Mouse (Mus musculus) cerebellum, postnatal 4 days (tissue): ENCODE measurements at regions not wholly inside any gene's neighbourhood (a gene's known extent, or its start where the extent isn't known, plus 50 kb on each side); places are given as distances from the start of the nearest gene placed in this dataset.
A peak's percentile ranks its signal among the peaks of the same experiment; 100 is the strongest.

Experiments used
- DNase-seq, 2 experiments: peaks; one replicate each; pipeline ENCODE4 v3.0.0; 2022; ENCODE audit warnings: low spot score in 2 of 2, mixed read lengths in 1 of 2

DNA sequence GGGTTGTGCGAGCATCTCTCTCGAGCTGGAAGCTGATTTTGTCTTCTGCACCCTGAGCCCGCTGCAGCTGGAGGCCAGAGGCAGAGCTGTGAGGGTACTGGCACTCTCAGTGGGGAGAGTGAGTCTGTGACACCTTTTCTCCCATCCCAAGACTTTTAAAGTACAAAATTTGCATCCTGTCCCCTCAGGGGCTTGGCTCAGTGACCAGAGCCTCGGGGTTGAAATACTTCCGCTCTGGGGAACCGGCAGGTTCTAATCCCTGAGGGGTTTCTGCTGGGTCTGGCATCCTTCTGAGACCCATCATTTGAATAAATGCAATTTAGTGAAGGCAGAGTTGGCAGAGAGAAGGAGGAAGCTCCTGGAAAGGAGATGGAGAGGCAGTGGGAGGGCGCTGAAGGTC is 340.5 kb upstream of the Smim15 start:
- DNase-seq: no peak

DNA sequence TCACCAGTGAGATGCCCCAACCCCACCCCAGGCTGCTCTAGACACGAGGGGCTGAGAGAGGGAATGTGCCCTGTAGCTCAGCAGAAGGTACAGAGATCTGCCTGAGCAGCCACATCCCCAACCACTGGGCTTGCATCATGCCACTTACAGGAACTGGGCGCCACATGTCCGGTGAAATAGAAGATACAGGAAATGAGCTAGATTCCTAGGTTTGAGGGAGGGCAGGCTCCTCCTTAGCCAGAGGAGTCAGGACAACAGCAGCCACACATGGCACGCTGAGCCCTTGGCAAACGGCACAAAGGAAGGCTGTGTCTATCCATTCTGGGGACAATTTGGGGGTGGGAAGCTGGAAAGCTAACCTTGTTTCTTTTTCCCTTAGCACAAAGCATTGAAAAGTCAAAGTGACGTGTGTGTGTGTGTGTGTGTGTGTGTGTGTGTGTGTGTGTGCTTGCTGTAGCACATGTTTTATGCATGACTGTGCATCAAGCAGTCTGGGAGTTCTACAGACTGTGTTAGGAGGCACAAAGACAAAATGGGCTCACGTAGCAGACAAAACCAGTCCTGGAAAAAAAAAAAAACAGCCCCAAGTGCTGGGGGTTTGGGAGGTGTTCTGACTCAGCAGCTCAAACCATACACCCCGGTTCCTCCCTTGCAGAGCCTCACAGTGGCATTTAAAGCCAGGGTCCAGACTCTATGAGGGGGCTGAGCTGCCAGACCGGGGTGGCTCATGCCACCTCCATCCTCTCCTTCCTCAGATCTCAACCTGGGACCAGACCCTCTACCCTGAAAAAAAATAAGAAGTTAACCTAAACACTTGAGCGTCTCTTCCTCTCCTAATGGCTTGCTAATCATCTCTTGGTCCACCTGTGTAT is 343.7 kb upstream of the Smim15 start:
- peak in 1 of 2 experiments; percentile 36 for DNase-seq

DNA sequence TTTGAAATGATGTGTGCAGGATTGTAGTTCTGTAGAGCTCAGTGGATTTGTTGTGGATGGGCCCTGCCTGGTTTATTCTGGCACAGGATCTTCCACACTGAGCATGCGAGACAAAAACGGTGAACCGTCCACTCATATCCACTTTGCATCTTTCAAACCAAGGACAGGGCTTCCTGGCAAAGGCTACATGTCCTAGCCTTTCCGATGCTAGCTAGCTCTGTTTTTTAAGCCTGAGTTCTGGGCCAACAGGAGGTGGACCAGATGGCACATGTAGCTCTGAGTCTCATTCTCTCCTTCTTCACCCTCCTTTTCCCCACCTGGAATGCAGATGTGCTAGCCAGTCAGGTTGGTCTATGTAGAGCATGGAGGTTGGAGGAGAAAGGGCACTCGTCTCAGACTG is 345.0 kb upstream of the Smim15 start:
- no peak for DNase-seq

DNA sequence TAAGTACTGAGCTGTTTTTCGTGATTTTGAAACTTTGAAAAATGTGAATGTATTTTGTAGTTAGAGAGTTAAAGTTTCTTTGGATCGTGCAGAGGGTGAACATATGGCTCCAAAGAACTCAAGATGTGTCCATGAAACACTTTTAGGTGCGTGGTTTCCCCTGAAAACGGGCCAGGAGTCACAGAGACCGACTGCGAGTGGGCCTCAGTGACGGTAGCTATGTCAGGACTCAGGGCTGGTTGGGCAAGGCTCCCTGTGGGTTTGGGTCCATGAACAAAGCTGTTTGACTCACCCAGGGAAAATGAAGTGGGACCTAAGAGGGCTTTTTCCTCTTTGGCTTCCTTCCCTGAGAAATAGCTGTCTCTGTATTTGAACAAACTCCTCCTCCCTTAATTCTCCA is 345.9 kb upstream of the Smim15 start:
- no peak for DNase-seq

DNA sequence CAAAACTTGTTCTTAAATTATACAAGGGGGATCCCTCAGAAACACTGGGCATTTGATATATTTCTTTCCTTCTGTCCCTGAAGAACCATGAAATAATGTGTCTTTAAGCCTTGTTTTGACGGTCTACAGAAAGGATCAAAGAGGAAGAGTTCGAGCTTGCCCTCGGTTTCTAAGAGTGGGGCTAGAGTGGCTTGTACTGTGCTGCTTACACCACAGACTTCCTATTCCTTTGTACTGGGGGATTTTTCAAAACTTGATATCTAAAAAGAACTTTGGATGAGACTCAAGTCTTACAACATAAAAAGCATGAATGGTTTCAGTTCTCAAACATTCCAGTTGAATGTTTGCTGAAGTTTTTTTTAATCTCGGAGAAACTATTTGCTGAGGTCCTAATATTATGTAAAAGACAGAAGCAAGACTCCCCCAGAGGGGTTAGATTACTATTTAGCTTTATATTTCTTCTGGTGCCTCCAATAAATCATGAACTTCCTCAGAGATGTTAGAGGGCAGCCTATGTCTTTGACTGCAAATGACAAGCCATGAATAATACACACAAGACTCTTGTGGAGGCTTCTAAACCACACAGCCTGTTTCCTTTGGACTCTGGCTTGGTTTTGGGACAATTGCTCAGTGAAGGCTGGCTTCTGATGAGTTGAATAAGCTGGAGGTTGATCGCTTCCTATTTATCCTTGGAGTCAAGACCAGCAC is 352.0 kb upstream of the Smim15 start:
- no peak for DNase-seq

DNA sequence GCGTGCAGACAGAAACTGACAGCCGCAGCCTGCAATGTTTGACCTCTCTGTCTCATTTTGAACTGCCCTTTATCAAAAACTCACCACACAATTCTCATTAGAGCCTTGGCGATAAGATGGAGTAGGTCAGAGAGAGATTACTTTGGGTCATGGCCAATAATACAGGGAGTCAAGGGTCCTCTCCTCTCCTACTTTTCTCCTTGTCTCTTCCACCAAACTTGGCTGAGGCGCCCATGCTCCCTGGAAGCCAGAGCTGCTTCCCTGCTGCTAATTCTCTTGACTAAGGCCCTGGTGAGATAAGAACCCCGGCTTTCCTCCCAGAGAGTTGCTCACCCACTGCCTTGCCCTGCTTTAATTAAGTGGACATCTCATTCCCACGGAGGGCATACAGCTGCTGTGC is 355.3 kb upstream of the Smim15 start:
- DNase-seq: no peak

DNA sequence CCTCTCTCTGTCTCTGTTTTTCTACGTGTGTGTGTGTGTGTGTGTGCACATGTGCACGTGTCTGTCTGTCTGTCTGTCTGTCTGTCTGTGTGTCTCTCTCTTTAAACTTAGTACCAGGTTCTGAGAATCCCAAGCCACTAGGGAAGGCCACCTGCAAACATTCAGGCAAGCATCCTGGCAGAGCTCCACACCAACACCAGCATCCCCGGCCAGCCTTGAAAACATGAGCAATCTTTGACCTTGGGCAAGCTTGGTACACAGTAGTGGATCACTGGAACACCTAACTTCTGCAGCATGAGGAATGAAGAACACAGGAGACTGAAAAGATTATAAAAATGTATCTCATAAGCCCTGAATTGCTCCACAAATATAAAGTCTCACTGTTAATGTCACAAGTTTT is 359.0 kb upstream of the Smim15 start:
- no peak for DNase-seq

DNA sequence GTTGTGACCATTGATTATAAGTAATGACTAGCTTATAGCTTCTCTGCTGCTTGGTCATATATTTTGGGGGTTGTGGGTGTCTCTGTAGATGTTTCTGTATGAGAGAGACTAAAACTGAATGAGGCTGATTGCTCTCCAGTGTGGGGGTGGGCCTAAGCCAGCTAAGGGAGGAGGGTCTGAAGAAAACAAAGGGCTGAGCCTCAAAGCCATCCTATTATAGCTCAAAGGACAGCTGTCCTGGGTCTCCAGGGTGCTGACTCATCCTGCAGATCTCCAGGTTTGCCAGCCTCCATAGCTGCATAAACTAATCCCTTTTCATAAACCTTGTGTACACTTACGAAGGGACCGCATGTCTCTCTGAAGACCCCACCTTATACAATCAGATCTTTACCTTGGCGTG is 360.3 kb upstream of the Smim15 start:
- no peak for DNase-seq

DNA sequence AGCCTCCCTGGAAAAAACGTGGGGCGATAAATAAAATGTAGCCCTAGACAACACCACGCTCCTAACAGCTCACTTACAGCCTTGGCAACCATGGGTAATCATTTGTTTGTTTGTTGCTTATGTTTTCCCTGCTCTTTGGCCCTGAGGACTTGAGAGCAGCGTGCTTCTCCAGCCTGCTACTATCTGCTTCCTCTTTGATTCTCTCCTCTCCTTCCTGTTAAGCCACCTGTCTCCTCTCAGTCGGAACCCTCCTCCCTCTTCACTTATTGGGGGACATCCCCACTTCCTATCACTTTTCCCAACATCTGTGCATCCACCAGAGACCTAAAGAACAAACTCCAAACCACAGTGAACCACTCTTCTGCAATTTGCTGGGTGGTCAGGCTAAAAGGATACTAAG is 362.5 kb upstream of the Smim15 start:
- DNase-seq: no peak

DNA sequence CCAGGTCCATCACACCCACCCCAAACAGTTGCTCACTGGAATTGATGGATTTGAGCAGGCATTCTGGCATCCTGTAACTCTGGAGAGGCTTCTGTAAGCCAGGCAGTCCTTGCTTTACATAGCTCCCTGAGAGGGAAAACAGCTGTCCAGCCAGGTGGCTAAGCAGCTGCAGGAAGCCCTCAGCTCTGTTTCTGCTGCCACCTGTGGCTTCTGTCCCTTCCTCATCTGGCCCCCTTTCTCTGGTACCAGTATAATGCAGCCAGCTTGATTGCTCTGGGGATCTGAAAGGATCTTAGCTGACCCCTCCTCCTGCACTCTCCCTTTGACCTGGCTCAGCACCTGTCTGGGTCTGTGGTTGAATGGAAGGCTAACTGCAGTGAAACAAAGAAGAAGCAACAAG is 365.4 kb upstream of the Smim15 start:
- no peak for DNase-seq

DNA sequence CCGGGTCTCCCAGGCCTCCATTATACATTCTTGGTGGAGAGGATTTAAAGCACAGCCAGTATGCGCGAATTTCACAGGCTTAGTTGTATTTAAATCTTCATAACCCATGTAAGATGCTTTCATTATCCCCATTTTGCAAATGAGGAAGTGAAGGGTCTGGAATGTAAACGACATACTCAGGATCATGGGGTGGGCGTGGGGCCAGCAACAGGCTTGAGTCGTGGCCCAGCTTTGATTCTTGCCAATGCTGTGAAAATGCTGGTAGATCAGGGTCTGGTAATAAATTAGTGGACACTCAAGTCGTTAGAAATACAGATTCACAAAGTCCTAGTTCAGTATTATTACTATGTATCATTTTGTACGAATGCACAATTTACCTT is 367.2 kb upstream of the Smim15 start:
- DNase-seq: no peak

DNA sequence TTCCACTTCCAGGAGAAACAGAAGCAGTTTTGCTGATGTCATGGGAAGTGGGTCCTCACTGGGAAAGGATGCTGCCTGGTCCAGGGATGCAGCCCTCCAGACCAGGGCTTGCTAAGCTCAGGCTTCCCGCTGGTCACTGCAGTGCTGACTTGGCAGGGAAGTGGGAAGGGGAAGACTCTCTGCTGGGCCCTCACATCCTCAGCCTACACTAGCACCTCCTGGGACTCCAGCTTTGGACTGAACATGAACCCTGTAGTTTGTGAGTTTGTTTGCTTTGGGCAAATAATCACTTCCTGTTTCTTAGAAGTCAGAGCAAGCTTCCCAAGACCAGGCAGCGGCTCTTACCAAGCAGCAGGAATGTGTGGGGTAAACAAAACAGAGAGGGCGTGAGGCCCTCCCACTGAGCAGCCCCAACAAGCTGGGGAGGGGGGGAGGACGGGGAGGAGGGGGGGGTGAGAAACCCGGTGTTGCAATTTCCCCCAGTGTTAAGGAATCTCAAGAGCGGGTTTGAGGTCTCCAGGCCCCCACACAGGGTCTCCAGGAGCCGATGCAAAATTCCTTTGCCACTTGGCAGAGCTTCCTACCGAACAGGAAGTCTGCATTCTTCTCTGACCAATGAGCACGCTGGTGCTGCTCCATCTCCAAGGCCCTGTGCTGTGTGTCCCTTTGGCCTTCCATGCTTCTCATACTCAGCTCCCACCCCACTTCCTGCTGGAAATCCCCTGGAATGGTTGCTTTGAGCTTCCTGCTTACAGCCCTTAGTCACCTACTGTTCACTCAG is 367.7 kb upstream of the Smim15 start:
- no peak for DNase-seq

DNA sequence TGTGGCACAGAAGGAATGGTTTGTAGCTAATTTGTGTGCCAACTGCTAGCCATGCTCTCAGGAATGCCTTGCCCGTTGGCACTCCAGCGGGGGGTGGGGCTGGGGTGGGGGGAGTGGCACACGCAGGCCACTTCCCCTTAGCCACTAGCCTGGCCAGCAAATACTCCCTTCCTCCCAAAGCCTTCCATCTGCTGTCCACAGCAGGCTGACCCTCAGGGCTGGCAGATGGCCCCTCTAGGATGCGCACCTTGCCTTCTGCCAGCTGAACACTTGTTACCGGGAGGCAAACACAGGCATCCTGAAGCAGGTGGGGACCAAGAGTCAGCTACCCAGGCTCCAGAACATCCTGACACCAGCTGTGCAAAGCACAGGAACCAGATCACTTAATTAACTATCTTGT is 372.1 kb upstream of the Smim15 start:
- DNase-seq: peak in 1 of 2 experiments; percentile 30

DNA sequence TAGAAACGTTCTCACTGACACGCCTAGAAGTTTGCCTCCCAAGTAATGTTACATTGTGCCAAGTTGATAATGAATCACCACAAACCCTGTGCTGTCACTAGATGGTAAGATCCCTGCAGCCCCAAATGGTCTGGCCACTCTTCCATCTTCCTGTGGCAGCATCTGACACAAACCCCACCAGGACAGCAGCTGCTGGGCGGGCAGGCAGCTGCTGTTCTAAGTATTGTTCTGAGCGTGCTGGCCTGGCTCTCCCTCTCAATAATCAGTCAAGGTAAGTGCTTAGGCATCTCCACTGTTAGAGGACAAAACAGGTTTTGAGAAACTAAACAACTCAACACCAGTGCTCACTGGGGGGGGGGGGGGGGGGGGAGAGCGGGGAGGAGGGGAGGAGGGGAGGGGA is 375.7 kb upstream of the Smim15 start:
- DNase-seq: no peak

DNA sequence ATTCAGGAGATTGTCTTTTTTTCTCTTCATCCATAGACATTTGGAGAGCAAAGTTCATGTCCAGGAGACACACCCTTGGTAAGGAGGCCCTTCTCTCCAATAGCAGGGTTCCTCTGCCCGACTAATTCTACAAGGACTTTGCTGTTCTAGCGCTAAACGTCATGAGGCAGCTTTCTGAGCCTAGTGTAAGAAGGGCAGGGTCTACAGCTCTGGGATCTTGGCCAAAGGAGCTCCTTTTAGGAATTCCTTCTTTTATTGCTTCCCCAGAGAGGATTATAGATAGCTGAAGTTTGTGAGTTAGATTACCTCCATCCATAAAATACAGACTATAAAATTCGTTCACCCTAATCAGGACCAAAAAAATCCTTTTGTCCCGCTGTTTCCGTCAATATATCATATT is 378.5 kb upstream of the Smim15 start:
- no peak for DNase-seq

DNA sequence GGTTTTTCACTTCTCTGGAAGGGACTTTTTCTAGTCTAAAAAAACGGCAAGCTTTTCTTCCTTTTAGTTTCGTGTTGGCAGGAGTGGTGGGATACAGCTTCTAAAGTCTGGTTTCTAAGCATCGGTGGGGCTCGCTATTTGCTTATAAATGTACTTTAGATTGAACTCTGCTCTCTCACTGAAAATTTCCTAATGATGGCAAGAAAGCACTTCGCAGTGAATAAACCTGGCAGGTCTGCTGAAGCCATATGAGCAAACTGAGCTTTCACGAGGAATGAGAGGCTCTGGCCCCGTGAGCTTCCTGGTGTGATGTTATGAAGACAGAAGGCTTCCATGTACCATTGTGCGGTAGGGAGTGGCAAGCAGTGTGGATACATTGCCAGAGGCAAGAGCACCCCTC is 380.0 kb upstream of the Smim15 start:
- no peak for DNase-seq

DNA sequence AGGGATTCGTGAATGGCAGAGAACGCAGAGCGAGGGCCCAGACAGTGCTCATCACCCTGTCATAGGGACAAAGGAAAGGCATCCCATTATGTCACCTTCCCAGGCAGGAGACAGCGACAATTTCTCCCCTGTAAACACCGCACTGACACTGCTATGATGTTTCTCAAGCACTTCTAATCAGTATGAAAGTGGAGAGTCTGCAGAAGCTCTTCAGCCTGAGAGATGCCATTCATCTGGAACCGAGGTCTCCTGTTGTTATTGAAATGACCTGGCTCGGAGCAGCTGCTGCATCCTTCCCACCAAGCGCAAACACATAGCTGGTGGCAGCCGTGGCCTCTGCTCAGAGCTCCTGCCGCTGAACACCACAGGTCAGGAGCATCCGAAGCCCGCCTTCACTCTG is 380.5 kb upstream of the Smim15 start:
- no peak for DNase-seq

DNA sequence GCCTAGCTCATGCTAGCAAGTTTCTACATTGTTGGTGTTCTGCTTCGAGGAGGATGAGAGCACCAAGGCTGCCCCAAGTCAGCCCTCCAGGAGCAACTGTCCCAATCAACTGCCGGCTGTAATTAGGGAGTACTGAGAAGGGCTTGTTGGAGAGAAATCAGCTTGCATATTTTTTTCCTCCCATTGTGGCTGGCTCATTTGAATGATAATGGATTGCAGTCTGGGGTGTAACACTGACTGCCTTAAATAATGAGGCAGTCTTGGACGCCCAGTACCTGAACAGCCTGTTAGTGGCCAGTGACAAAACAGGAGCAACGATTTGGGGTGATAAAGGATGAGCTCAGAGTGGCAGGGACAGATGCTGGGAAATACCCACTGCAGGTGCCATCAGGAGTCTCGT is 382.8 kb upstream of the Smim15 start:
- no peak for DNase-seq

DNA sequence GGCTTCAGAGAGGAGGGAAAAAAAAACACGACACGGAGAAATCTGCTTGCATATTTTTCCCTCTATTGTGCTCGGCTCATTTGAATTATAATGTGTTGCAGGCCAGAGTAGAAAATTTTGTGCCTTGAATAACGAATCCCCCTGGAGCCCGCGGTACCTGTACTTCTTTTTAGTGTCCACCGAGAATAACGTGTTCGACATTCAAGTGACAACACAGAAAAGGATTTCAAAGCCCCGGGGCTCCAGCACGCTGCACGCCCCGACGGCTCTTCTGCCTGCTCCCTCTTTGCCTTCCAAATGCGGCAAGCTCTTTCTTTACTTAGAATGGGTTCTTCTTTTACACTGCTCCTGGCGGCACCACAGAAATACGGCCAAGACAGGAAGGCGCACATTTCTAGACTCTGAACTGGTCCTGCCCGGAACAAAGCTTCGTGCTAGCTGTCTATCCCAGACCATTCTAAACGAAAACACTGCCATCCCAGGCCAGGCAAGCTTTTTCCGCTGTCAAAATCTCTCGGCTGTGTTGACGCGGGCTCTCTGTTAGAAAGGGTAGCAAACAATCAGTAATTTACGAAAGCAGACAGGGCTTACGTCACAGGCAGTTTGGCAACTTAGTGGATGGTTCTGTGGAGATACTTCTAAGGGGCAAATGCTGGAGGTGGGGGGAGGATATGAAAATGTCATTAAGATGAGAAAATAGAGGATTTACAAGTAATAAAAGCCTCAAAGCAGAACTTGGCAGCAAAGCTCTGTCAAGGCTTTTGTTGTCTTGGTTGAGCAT is 398.2 kb upstream of the Smim15 start:
- peak in 1 of 2 experiments; percentile 24 for DNase-seq

DNA sequence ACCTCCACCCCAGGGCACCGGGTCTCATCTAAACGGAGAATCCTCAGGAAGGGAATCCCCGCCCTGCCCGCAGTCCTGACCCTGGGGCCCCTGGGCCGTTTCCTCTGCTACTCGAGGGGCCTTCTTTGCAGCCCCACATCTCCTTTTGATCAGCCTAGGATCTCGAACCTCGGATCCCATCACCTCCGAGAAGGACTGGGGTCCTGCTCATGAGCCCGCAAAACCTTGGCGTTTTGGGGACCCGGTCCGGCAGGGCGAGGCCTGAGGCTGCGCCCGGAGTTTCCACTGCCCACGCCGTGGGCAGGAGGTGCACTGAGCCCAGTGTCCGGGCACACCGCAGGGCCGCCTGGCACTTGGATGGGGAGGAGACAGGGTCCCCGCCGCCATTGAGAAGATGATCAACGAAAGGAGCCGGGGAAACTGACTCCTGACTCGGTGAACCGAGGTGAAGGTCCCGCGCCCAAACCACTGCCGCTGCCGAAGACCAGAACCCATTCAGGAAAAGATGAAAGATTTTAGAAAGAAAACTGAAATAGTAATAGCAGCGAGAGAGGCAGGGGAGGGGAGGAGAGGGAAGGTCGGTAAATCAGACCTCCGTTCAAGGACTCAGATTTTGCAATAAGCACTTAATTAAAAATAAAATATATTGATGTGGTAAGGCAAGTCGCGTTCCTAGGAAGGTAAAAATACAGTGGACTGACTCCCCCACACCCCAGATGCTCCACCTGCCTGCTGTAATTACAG is 399.0 kb upstream of the Smim15 start:
- no peak for DNase-seq

DNA sequence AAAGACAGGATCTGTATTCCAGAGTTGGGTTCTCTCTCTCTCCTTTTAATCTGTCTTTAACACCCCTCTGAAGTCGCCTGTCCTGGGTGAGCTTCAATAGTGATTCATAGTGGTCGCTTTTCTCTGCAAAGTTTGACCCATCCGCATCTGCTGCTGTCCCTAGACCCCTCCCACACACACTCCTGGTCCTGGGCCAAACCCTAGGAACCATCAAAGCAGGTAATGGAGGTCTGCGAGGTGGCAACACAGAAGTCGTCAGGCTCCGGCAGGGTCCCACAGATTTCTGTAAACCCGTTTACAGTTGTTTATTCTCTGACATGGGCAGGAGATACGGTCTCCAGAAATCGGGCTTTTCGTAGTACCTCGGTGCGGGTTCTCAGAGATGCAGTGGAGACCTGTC is 399.5 kb upstream of the Smim15 start:
- DNase-seq: no peak
